Mouse (Mus musculus): Measurements from ENCODE around the gene Pcsk2. TPM values are rescaled to one million over a fixed set of nuclear protein-coding genes. Genes with fewer than 3 reads are reported as not detected.

The Pcsk2 gene
- total and polyA plus RNA-seq, 3 experiments, result 0.77 to 5.6 (median 4.1) TPM

DNA sequence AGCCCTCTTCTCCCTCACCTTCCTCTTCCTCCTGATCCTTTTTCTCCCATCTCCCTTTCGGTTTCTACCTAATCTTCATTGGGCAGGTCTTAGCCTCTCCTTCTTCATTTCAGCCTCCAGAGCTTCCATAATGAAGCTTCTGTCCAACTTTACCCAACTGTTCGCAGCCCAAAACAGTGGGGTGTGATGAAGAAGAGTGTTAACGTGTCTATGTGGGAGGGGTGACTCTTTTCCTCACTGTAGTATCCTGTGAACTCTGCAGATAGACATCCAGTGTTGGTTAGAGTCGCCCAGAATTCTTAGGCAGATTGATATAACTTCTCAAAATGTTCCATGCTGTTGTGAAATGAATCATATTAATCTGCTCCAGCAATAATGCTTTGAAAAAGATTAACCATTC lies 98.4 kb downstream of the Pcsk2 start:
- no peak for DNase-seq

GRCm38 (mm10) chr2:143646001-143646400 lies 100.0 kb downstream of the Pcsk2 start:
- no peak for DNase-seq

DNA sequence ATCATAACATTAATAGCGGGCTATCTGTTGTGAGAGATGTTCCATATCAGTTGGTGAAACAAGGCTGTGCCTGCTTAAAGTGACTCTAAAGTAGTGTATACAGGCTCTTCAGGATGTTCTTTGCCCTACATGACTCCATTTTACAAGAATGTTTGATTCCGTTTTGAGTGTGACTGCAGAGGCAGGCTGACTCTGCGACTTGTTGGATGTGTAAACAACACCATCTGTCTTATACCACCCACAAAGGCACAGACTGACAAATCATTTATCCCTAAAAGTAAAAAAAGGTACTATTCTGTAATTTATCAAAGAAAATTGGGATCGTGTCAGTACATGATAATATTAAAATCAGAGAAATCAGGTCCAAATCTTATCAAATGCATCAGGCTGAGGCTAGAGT lies 108.7 kb downstream of the Pcsk2 start:
- no peak for DNase-seq

- no peak for DNase-seq
These were observed 111.0 kb downstream of the Pcsk2 start for GRCm38 (mm10) chr2:143656968-143657367.

DNA sequence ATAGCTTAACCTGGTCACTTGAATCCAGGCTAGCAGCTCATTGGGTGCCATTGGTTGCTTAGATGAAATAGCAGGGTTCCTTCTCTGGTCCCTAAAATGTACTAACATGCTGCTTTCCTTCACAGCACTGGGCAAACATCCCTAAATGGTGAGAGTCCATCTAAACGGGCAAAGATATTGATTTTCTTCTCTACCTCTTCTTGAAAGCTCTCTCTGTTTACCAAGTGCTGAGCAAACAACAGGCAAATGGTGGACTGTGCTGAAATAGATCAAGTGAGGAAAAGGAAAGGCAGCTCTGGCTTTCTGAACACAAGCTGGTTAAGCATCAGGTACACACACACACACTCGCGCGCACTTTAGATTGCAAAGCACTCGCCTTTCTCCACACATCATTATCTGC lies 120.8 kb downstream of the Pcsk2 start:
- no peak for DNase-seq

GRCm38 (mm10) chr2:143677869-143678268 lies 131.9 kb downstream of the Pcsk2 start:
- DNase-seq, result no peak

DNA sequence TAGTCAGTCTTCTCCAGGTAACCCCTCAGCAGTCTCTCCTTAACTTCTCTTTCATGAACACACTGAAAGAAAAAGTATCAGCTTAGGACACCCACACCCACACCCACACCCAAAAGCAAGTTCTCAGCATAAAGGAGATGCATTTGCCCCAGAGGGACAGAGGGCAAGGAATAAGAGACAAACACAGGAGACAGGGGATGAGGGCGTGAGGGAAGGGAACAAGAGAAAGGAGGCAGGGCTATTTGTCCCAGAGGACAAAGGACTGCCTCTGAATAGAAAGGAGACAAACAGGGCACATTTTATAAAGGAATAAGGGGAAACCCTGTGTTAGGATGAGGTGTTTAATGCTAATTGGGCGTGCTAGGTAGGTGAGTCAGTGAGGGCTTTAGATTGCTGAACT lies 133.6 kb downstream of the Pcsk2 start:
- DNase-seq, result no peak

- no peak for DNase-seq
These were observed 136.1 kb downstream of the Pcsk2 start for GRCm38 (mm10) chr2:143681873-143682555.

DNA sequence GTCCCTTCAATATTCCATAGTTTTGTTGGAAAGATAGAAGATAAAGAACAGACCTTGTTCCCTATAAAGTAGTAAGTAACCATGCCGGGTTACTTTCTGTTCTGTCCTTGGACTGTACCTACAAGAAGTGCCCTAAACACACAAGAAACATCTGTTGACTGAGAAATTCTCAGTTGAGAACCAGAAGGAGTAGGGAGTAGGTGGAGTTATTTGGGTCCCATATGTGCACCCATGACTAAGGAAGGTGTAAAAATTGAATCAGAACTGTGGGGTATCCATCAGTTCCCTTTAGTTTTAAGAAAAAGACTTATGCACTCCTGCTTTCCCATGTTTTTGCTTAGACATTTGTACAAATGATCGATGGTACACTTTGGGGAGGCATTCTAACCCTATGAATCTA lies 137.6 kb downstream of the Pcsk2 start:
- no peak for DNase-seq

- no peak for DNase-seq
These were observed 145.3 kb downstream of the Pcsk2 start for GRCm38 (mm10) chr2:143691244-143691643.

DNA sequence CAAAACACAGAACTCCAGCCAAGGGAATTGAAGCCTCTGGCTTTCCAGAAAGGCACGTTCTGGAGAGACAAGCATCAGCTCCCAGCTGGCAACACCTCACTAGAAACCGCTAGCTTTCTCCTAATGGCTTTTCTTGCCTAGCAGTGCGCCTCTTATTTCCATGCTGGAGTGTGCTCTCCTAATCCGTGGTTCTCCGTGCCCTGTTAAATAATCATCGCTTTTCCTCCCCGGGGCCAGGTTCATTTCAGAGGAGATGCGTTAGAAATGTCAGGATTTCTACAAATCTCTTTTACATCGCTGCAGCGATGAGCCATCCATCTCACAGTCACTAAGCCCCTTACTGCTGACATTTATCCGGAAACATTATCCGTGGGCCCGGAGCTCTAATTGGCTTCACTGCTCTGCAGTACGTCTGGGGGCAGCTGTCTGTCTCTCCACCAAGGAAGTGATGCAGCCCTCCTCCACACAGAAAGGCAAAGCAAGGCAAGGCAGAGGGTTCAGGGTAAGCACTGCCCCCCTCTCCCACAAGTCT lies 150.1 kb downstream of the Pcsk2 start:
- no peak for DNase-seq

DNA sequence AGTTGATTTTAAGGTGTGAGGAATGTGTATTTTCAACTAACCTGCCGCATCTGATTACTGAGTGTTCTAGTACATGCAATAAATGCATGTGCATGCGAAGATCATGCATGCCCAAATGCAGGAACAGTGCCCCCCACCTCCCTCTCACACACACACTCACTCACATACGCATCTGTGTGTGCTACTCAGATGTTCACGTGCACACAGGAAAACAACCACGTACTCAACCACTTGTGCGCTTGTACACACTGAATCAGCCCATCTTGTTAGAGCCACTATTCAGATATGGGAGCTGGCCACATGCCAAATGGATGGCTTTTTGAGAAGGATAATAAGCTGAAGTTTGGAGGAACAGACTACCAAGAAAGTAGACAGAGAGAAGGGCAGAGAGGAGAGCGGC lies 150.7 kb downstream of the Pcsk2 start:
- no peak for DNase-seq

DNA sequence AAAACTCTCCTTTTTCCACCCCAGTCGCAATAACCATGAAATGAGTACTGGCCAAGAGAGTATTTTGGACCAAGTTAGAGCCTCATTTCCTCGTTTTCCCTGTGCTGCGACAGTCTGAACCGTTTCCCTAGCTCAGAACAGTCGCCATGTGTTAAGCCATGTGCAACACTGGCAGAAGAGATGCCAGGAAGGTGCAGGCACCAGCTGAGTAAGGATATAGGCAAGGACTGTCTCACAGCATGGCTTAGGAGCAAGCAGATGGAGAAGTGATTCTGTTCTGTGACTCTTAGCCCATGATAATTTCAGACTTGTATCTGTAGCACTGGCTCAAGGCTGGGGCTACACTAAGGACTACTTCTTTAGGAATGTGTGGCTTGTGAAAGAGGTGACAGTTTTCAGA lies 155.2 kb downstream of the Pcsk2 start:
- no peak for DNase-seq

DNA sequence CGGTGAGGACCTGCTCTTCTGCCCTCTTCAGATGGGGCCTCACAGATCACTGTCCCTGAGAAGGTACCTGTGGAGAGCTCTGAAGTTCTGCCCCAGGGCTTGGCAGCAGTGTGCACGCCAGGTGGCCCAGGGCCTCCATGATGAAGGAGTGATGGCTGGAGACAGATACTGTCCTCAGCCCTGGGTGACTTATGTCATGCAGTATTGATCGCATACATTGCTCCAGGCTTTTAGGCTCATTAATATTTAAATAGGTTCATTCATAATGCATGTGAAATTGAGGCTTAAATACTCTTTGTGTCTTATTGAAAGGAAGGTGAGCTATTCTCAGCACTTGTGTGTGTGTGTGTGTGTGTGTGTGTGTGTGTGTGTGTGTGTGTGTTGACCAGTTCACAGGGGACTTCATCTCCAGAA lies 157.0 kb downstream of the Pcsk2 start:
- no peak for DNase-seq

DNA sequence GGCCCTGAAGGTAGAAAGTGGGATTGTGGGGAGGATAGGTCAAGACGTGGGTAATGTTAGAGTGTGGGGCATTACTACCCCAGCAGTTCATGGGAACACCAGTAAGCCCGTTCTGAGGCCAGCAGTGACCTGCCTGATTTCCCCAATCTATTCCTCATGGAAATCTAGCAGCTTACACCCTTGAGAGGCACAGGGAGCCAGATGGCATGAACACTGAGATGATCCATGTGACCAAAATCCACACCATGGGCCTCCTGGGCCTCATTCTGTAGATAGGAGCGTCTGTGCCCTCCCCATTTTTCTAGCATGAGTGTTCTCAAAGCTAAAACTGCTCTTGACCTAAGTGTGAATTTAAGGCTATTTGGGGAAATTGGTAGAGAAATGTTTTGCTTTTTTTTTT lies 162.2 kb downstream of the Pcsk2 start:
- no peak for DNase-seq

DNA sequence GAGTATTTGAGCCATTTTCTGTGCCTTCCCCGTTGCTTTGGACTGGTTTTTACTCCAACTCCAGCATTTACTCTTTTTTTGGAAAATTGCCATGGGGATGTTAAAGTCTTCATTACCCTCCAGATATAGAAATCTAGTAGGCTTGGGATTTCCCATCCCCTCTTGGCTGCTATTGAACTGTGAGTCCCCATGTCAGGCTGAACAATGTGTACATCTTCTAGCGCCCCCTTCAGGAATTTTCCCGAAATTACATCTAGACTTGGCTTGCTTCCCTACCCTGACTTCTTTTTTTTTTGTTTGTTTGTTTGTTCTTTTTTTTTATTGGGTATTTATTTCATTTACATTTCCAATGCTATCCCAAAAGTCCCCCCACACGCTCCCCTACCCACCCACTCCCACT lies 163.3 kb downstream of the Pcsk2 start:
- no peak for DNase-seq

- DNase-seq, result no peak
These were observed 164.0 kb downstream of the Pcsk2 start for GRCm38 (mm10) chr2:143709979-143710378.

GRCm38 (mm10) chr2:143711886-143712285 lies 165.9 kb downstream of the Pcsk2 start:
- no peak for DNase-seq

GRCm38 (mm10) chr2:143712901-143713300 lies 166.9 kb downstream of the Pcsk2 start:
- DNase-seq, result no peak

GRCm38 (mm10) chr2:143713902-143714301 lies 167.9 kb downstream of the Pcsk2 start:
- no peak for DNase-seq

GRCm38 (mm10) chr2:143715110-143715509 lies 169.2 kb downstream of the Pcsk2 start:
- no peak for DNase-seq

GRCm38 (mm10) chr2:143723231-143723630 lies 177.3 kb downstream of the Pcsk2 start:
- DNase-seq, result no peak

- DNase-seq, result peak; percentile 59
These were observed 178.1 kb downstream of the Pcsk2 start for GRCm38 (mm10) chr2:143724101-143724500.

DNA sequence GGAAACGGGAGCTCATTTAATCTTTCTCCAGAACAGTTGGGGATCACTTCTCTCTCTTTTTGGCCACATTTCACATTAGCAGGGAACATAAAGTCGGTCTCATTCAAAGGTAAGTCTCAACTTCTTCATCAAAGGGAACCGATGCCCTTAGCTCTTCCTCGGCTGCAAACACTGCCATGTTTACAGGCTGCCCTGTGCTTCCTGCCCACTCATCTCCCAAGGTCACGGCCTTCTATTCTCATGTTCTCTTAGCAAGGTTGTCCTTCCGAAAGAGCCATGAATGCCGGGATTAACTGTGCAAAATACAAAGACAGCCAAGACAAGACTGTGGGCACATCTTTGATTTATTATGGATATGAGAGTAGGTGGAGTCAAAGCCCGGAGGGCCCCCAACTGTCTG lies 178.8 kb downstream of the Pcsk2 start:
- DNase-seq, result peak; percentile 71

Measured in adrenal gland, adult 2 months (tissue).